Mouse (Mus musculus): ENCODE results near the gene Rbms2.

- TF ChIP-seq CTCF (IDR thresholded peaks at IDR 0.05; ENCODE audit: low read depth, low read length): no peak
- TF ChIP-seq EP300 (IDR thresholded peaks at IDR 0.05; ENCODE audit: insufficient read depth, low read depth, low read length): no peak
Observed at GRCm38 (mm10) chr10:128194551-128195461, 14.7 kb upstream of the Rbms2 start.
